Mouse (Mus musculus): ENCODE measurements at regions not wholly inside any gene's neighbourhood (a gene's known extent, or its start where the extent isn't known, plus 50 kb on each side); places are given as distances from the start of the nearest gene placed in this dataset.

- no peak for DNase-seq (ENCODE audit: low spot score)
Observed at GRCm38 (mm10) chr1:80030635-80031034, 169.7 kb upstream of the Serpine2 start.

- DNase-seq (ENCODE audit: low spot score), result no peak
Observed at GRCm38 (mm10) chr1:80030224-80030623, 169.2 kb upstream of the Serpine2 start.

- no peak for DNase-seq (ENCODE audit: low spot score)
Observed at GRCm38 (mm10) chr1:80025863-80026616, 165.1 kb upstream of the Serpine2 start.

GRCm38 (mm10) chr1:80023518-80024095 lies 162.6 kb upstream of the Serpine2 start:
- no peak for DNase-seq (ENCODE audit: low spot score)

- DNase-seq (ENCODE audit: low spot score), result no peak
Observed at GRCm38 (mm10) chr1:80021866-80022265, 160.9 kb upstream of the Serpine2 start.

- peak; percentile 31 for DNase-seq (ENCODE audit: low spot score)
Observed at GRCm38 (mm10) chr1:80018391-80019065, 157.5 kb upstream of the Serpine2 start.

GRCm38 (mm10) chr1:80015474-80015873 lies 154.5 kb upstream of the Serpine2 start:
- DNase-seq (ENCODE audit: low spot score), result no peak

- no peak for DNase-seq (ENCODE audit: low spot score)
Observed at GRCm38 (mm10) chr1:80014586-80014985, 153.6 kb upstream of the Serpine2 start.

- DNase-seq (ENCODE audit: low spot score), result no peak
Observed at GRCm38 (mm10) chr1:80010724-80011123, 149.7 kb upstream of the Serpine2 start.

- peak; percentile 26 for DNase-seq (ENCODE audit: low spot score)
Observed at GRCm38 (mm10) chr1:79999081-79999480, 138.1 kb upstream of the Serpine2 start.

GRCm38 (mm10) chr1:79997911-79998310 lies 136.9 kb upstream of the Serpine2 start:
- DNase-seq (ENCODE audit: low spot score), result no peak

- no peak for DNase-seq (ENCODE audit: low spot score)
Observed at GRCm38 (mm10) chr1:79997456-79997855, 136.5 kb upstream of the Serpine2 start.

- DNase-seq (ENCODE audit: low spot score), result no peak
Observed at GRCm38 (mm10) chr1:79984721-79985120, 123.7 kb upstream of the Serpine2 start.

GRCm38 (mm10) chr1:79982678-79983280 lies 121.8 kb upstream of the Serpine2 start:
- DNase-seq (ENCODE audit: low spot score), result no peak

GRCm38 (mm10) chr1:79979863-79980262 lies 118.9 kb upstream of the Serpine2 start:
- DNase-seq (ENCODE audit: low spot score), result no peak

- no peak for DNase-seq (ENCODE audit: low spot score)
Observed at GRCm38 (mm10) chr1:79978156-79978555, 117.2 kb upstream of the Serpine2 start.

- peak; percentile 50 for DNase-seq (ENCODE audit: low spot score)
Observed at GRCm38 (mm10) chr1:79956121-79956520, 95.1 kb upstream of the Serpine2 start.

- DNase-seq (ENCODE audit: low spot score), result no peak
Observed at GRCm38 (mm10) chr1:79944231-79944630, 83.3 kb upstream of the Serpine2 start.

GRCm38 (mm10) chr1:79932435-79932834 lies 71.5 kb upstream of the Serpine2 start:
- DNase-seq (ENCODE audit: low spot score), result no peak

- DNase-seq (ENCODE audit: low spot score), result no peak
Observed at GRCm38 (mm10) chr1:79927740-79928139, 66.8 kb upstream of the Serpine2 start.

GRCm38 (mm10) chr1:79925776-79926175 lies 64.8 kb upstream of the Serpine2 start:
- DNase-seq (ENCODE audit: low spot score), result no peak

- no peak for DNase-seq (ENCODE audit: low spot score)
Observed at GRCm38 (mm10) chr1:79921890-79922289, 60.9 kb upstream of the Serpine2 start.

- DNase-seq (ENCODE audit: low spot score), result no peak
Observed at GRCm38 (mm10) chr1:79921333-79921732, 60.4 kb upstream of the Serpine2 start.
